Mouse (Mus musculus): Measurements from ENCODE around the gene Slc7a11.
A peak's percentile ranks its signal among the peaks of the same experiment; 100 is the strongest.
"Not testable (repeated sequence)": the region's sequence is repeated elsewhere in the genome, so short reads cannot be mapped to it uniquely, and the experiment has no call there.

The Slc7a11 gene

DNA sequence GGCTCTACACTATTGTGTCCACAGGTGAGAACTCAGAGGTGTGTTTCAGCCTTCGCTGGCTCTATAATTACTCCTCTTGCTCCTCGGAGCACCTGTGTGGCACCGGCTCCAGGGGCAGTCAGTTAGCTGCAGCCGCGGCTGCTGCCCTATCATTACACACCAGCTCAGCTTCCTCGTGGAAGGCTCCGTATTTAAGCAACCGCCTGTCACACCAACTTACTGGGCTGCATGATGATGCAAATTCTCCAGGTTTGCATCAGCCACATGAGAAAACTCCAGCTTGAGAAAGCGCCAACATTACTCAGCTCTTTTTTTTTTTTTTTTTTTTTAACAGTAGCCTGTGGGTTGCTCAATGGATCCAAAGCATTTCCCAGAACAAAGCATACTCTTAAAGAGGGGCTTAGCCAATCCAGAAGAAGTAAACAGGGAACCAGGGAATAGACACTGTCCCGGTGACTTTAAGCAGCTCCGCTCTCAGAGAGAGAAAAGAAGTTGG is at the start of gene Slc7a11:
Gene Slc7a11, minus strand, starts transcription at position 194 of the 496 bp plus-strand sequence.
- peak; percentile 3 for DNase-seq

DNA sequence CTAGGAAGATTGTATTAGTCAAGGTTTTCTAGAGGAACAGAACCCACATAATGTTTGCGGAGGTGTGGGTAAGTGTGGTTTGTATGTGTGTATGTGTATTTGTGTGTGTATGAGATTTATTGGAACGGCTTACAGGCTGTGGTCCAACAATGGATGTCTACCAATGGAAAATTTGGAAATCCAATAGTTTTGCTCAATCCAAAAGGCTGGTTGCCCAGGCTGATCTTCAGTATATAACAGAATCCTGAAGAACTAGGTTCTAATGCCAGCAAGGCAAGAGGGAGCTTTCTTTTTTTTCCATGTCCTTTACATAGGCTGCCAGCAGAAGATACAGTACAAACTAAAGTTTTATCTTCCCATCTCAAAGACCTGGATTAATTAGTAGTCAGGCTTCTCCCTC is 48.3 kb upstream of the Slc7a11 start:
- no peak for DNase-seq

DNA sequence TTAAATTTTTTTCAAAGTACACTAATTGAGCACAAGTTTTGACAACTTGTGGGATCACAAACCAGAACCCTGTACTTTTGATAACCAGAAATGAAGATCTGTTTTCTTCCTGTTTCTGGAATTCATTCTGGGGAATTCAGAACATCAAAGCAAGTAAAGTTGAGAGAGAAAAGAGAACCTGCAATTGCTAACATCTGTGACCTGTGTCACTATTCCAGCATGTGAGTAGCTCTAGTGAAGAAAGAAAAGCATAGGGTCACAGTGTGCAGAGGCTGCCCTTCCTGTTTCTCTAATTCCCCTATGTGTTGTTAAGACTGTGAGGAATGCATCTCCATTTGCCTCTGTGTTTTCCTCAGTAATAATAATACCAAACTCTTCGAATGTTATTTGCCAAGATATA is 40.7 kb upstream of the Slc7a11 start:
- no peak for DNase-seq

DNA sequence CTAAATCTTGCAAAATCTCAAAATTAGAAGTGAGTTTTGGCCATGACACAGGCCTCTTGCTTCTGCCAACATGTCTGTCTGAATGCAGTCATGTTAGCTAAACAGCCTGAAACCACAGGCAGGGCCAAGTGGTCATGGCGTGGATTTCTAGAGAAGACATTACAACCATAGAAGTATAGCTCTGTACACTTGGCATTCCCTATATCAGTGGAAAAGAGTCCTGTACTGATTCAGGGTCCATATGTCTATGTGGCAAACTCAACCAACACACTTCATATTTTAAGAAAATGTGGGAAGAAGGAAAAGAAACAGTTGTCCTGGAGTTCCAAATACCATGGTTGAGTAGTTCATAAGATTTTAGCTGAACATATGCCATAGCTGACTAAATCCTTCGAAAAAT is 18.8 kb upstream of the Slc7a11 start:
- no peak for DNase-seq

DNA sequence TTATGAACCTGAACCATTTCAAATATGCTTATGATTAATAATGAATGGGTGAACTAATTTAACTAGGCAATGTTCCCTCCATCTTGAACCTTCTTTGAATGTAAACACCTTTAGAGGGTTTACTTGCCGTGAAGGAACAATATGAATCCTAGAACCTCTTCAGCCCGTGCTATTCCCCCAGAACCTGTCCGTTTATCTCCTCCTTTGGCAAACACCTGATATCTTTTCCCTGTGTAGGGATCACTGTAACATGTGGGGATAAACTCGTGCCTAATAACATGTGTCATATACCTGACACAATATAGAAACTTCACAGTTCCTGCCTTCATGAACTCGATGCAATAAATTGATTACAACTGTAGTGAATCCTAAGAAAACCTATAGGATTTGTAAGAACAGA is 13.7 kb upstream of the Slc7a11 start:
- DNase-seq, result no peak

DNA sequence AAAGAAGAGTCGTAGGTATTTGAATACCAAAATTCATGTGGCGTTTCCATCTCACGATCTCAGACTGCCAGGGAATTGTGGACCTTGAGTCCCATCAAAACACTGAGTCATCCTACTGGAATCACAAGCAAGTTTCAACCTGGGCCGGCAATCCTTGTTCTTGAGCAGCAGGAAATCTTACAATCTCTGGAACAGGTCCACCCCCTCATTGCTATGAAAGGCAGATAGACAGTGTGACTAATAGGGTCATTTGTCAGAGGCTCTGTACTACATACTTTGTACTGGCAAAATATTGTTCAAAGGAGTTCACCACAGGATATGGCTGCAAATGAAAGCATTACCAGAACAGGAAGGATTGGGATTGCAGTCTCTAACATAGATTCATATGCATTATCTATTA is 13.2 kb upstream of the Slc7a11 start:
- DNase-seq, result no peak

DNA sequence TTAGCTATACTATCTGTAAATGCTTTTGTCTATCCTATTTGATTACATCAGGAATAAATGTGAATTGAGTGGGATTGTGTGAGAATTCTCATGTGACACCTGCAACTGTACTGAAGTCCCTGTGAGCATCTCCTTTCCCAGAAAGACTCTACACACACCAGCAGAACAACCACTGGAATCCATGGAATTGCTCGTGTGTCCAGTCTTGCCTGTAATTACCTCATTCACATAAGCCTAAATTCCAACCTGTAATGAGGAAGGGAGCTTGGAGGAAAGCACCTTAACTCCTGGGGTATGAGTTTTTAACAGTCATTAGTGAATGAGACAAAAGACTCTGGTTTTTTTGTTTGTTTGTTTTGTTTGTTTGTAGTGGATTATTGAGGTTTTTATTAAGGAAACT is 12.6 kb upstream of the Slc7a11 start:
- no peak for DNase-seq

DNA sequence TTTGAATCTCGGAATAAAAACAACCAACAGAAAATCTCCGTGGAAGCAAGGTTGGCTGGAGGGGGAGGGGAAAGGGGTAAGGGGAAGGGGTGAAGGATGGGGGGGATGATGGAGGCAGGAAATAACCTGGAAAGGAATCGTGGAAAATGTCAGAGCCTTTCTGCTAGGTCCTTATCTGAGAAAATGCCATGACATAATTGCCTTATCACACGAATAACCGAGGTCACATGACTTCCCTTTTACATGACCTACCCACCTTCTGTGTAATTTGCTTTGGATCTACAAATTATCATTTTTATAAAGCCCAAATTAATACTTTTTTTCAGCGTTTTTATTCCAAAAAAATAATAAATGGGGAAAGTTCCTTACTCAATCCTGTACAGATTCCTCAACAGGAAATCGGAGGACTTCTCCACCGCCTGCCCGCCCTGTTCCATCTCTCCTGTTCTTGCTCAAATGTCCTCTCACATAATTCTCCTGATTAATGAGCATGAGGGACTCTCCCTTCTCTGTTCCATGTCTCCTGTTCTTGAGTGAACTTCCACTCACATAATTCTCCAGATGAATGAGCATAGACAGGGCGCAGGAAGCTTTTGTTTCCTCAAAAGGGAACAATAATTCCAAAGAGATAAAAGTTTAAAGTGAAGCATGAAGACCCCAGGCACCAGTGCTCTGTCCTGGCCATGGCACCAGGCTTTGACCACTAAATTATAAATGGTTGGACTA is 1.8 kb upstream of the Slc7a11 start:
- DNase-seq, result no peak

DNA sequence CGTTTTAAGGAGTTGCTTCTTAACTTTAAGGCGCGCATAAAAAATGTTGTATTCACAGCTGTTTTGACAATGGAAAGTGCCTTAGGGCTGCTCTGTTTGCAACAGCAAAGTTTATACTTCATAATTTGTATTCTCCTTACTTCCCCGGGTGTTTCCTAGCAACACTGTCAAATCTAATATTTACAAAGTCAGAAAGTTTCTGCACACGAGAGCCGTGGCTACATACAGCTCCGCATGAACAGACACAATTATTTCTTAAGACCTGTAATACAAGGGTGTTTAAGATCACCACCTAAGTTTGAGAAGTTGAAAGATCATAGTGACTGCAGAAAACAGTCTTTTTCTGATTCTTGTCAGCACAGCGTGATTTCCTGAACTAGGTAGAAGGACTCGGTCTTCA is 528 bp upstream of the Slc7a11 start:
- DNase-seq, result no peak

DNA sequence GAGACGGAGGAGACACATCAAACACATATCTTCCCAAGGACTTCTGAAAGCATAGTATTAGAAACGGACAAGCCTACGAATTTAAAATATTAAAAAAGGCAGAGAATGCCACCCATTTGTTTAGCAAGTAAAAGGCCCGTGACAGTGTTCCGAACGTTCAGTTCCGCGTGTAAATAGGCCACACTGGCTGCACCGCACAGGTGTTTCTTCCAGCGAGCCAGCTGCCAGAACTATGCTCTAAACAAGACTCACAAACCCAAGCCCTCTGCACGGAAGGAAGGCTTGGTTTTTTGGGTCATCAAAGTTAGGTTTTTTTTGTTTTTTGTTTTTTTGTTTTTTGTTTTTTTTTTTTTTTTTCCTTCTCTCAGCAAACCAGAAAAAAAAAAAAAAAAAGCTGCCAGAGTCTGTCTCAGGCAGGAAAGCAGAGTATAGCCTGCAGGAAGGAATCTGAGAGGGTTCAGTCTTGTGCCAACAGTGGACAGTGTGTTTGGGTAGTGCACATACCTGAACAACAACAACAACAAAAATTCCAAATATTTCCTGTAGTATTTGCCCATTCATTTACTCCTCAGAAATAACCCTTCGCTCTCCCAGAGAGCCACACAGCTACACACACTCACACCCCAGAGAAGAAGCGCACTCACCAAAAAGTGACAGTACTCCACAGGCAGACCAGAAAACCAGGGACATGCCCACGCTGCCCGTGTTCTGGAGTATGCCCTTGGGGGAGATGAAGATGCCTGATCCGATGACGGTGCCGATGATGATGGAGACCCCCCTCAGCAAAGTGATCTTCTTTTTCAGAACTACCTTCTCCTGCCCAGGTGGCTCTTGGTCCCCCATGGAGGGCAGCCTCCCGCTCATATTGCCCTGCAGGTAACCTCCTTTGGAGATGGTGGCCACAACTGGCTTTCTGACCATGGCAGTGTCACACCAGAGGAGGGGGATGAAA is 797 bp downstream of the Slc7a11 start:
- DNase-seq, result no peak

DNA sequence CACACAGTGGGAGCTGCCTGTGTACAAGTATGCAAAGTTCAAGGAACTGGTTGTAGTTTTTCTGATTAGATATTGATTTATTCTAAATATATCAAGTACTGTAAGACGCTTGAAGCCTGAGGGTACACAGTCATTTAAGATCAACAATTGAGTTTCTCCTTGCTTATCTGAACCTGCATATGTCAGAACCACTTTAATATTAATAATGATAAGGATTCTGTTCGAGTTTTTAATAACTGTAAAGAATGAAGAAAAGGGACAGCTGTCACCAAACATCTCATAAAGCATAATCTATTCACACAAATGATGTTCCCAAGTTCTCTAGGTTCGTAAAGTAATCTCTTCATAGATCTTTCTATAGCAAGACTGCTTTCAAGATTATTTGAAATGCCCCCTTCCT is 2.1 kb downstream of the Slc7a11 start:
- DNase-seq, result no peak

DNA sequence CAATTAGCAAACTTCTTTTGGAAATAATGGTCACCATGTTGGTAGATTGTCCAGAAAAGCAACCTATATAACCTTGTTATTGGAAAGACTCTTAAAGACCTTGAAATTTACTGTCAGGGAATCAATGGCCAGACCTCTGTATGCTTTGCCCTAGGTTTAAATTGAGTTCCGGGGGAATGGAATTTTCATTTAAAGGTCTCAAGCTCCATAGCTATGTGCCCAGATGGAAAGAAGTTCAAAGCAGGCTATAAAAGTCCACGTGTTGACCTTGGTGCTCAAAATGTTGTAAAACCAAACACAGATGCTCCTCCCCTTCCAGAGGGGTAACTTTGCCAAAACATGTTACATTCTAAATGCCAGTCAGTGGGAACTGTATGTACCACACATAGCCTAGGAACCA is 3.0 kb downstream of the Slc7a11 start:
- no peak for DNase-seq

DNA sequence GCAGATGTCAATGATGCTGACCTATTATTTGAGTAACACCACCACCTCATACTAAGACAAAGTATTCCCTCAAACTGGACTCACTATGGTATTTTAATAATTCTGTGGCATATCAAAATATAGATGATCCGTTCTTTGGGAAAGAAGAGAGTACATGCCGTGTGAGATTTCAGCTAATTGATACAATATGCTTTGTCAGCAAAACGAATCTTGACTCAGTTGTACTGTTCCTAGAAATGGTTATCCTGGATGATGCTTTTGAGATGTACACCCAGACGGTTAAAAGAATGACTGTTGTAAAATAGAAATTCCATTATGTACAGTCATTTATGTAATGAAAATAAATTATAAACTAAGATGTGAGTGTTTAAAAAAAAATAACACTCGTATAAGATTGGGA is 4.0 kb downstream of the Slc7a11 start:
- DNase-seq, result no peak

DNA sequence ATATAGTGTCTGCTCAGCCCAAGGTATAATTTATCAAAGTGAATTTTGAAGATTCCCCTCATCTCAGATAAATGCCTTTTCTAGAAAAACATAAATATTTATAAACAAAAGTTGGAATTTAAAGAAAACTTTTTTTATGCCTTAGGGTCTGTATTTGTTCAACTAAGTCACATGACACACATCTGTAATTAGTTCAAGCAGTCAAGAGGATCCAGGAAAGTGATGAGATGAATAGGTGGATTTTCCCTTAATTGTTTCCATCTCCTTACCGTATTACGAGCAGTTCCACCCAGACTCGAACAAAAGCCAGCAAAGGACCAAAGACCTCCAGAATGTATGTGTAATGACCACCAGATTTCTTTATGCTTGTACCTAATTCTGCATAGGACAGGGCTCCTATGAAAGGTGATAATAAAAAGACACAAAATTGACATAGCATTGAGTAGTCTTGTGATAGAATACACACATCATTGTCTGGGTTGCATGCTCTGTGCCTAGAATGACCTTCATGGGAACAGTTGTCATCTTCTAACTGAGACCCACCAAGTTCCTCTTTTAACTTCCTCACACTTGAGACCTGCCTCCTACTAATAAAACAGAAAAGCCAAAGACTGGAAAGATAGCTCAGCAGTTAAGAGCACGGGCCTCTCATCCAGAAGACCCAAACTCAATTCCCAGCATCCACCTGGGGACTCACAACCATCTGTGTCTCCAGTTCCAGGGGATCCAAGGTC is 4.7 kb downstream of the Slc7a11 start:
- no peak for DNase-seq

DNA sequence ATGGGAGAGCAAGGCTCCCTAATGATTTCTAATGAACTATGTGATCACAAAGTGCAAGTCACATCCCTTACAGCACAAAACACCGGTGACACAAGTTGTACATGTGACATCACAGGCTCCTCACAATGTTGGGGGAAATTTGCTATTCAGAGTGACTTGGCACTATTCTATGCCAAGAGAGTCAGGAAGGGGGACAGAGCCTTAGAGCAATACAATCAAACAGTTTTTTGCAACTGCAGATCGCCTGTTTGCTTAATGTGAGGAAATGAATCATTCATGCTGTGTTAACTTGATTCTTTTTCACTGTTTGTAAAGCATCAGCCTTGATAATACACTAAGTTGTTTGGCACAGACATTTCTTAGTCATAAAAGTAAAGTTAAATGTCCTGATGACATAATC is 5.3 kb downstream of the Slc7a11 start:
- DNase-seq, result not testable (repeated sequence)

DNA sequence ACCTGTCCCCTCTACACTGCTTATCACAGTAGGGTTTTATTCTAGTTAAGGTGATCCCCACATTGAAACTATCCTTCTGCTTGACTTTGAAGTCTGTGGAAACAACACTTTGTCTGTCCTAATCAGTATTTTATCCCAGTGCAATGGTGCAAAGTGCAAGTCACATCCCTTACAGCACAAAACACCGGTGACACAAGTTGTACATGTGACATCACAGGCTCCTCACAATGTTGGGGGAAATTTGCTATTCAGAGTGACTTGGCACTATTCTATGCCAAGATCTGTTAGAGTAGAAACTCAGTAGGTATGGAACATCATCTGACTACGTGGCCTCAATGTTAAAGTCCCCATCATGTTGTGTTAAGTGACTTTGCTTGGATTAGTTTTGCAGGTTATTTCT is 7.0 kb downstream of the Slc7a11 start:
- not testable (repeated sequence) for DNase-seq

DNA sequence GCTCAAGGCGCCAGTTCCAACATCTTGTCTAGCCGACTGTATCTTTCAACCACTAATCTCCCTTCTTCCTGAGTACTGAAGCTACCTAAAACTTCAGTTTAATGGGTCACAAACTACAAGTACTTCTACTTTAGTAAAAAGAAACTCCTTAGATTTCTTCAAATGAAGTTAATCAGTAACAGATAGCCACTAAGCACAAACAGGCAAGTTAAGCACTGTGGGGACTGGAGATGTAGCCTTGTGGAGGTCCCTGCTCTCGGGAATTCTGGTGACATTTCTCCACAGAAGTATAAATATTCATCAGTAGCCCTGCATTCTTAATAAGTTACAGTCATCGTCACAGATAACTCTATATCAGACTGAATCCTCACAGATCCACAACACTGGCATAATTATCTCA is 9.6 kb downstream of the Slc7a11 start:
- no peak for DNase-seq

DNA sequence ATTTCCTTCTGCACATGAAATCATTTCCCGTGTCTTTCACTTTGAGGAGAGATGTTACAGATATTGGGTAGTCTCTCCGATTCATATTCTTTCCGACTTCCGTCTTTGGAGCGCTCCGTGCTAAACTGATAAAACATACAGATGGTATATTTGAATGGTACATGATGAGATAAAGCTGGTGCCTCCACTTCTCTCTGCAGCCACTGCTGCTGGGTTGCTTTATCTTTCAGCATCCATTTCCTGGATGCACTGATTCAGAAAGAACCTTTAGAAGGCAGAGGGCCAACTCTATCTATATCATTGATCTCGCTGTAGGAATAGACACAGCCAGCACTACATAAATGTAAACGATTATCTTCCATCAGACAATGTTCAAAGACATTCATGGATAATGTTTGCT is 12.6 kb downstream of the Slc7a11 start:
- DNase-seq, result no peak

DNA sequence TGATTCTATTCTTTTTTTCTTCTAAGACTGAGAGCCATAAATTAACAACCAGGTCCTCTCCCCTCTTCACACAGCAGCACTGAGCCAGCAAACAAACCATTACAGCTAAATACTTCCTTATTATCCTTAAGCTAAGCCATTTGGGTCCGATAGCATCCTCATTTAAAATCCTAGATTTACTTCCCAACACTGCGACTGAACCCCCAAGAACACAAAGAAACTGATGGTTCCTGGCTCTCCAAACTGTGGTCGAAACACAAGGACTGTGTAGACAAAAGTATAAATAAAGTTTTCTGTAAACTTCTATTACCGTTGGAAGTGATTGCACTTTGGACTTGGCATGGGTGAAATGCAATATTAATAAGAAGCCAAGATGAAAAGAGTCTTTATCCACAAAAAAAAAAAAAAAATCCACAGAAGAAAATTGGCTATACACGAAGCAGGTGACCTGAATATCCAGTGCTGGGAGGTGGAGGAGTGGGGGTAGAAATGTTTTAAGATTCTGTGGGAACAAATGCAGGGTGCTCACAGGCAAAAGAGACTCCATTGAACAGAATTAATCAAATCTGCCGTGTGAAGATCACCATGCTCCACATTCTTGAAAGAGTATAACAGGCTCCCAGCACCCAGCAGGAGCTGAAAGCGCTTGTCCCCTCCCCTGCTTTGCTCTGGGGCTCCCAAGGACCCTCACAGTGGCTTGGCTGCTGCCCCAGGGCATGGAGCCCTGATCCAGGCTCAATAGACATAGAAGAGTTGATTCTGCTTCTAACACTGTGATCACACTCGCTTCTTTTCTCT is 21.7 kb downstream of the Slc7a11 start:
- DNase-seq, result peak; percentile 42

DNA sequence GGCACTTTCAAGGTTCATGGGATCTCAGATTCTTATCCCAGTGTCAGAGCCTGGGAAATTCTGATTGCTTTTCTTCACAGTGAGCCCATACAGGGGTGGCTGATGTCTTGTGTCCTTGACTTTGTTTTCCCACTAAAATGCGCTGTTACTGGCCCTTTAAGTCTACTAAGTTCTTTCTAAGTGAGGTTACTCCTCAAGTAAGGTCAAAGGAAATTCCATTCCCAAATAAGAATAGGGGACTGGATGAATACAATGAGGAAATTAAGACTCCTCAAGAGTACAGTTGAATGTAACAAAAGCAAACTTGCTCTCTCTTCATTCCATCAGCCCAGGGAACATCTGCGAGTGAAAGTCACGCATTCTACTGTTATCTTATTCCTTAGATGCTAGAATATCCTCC is 24.3 kb downstream of the Slc7a11 start:
- no peak for DNase-seq

DNA sequence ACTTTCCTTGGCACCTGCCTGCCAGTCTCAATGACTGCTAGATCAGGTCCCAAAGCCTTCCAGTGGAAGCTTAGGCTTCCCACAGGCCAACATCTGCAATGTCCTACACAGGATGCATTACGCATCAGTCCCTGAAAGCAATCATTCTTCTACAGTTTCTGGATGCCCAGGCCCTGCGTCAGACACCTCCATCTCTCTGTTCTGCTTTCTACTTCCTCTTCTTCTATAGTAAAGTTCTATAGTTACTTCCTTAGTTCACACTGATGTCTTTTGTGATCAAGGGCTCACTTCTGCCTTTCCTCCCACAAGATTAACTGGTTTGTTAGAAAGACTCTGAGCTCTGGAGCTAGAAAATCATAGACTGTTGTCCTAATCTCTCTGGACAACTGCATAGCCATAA is 36.6 kb downstream of the Slc7a11 start:
- DNase-seq, result no peak

DNA sequence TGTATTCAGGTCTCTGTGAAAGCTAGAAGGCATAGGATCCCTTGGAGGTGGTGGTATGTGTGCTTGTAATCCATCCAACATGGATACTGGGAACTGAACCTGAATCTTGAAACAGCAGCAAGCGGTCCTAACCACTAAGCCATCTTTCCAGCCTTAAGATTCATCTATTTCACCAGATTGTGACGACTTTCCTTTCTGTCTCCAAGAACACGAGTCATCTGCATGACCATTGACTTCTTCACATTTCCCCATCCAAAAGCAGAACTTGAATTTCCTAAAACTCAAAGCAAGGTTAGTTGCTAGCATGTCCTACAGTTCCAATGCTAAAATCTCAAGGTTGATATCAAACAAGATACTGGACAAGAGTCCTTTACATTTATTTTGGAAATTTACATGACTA is 37.5 kb downstream of the Slc7a11 start:
- no peak for DNase-seq

DNA sequence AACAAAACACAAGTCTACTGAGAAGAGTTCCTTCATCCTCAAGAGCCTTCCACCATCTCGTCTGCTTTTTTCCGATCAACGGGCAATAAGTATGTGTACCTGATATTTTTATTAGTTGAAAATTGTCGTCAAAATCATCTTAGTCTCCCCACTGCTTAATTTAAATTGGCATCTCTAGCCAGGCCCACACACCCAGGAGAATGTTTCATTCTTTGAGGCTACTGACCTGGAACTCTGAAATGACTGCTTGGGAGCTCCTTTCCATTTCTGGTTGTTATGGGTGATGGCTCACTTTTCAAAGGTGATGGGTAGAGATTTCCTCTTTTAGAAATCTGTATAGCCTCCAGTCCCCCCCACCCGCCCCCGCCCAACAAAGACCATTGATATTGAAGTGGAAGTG is 54.6 kb downstream of the Slc7a11 start:
- DNase-seq, result no peak
